Mouse (Mus musculus) bone marrow macrophage, adult 2 months (primary cell): ENCODE measurements around the gene Tcf12. TPM values are rescaled to one million over a fixed set of nuclear protein-coding genes. Genes with fewer than 3 reads are reported as not detected.

Experiments
- H3K27ac ChIP-seq: 2 replicates; pipeline ENCODE4 v1.5.1; 2012; ENCODE audit warnings: low read depth, low read length; ENCODE audit not compliant: insufficient read depth
- H3K4me1 ChIP-seq: 2 replicates; pipeline ENCODE4 v1.6.1; 2012; ENCODE audit warnings: low read length; ENCODE audit not compliant: control insufficient read depth, insufficient read depth
- H3K4me3 ChIP-seq: 2 replicates; pipeline ENCODE4 v1.5.1; 2012; ENCODE audit warnings: mild to moderate bottlenecking, low read length, moderate library complexity; ENCODE audit not compliant: insufficient read depth
- CTCF ChIP-seq: IDR thresholded peaks from 2 replicates; pipeline ENCODE4 v1.5.1; 2012; ENCODE audit warnings: low read depth, mild to moderate bottlenecking, low read length, moderate library complexity
- POLR2A ChIP-seq: IDR thresholded peaks from 2 replicates; pipeline ENCODE4 v1.6.1; 2012; ENCODE audit warnings: mild to moderate bottlenecking, low read depth, low read length, borderline replicate concordance
- polyA plus RNA-seq: library from polyadenylated mRNA; stranded (reverse); fragments of >200 nt; gene quantifications from 2 replicates; pipeline ENCODE4 v1.2.4, GENCODE M21; 2012; ENCODE audit not compliant: missing spikeins, insufficient read depth, insufficient read length

Gene Tcf12
- polyA plus RNA-seq, 1 experiment: 30.8 TPM

- Histone ChIP-seq H3K4me1 (peaks cover 21% of the 10 kb centered on the region), H3K27ac (peak overlapping the region; percentile 36), H3K4me3 (no peak overlapping the region)
- TF ChIP-seq CTCF (no peak; the same call in 1 of the 2 replicates), POLR2A (no peak)
Observed at GRCm38 (mm10) chr9:71959259-71960025, 152.2 kb downstream of the Tcf12 start.

- peak overlapping the region; percentile 95 for H3K27ac ChIP-seq
- TF ChIP-seq CTCF (no peak), POLR2A (no peak)
- H3K4me3 ChIP-seq: no peak overlapping the region
- peaks cover 47% of the 10 kb centered on the region for H3K4me1 ChIP-seq
Observed at GRCm38 (mm10) chr9:71953217-71953616, 158.5 kb downstream of the Tcf12 start.

GRCm38 (mm10) chr9:71952621-71953076, 159.0 kb downstream of the Tcf12 start:
- Histone ChIP-seq H3K4me1 (peaks cover 48% of the 10 kb centered on the region), H3K4me3 (no peak overlapping the region), H3K27ac (peak overlapping the region; percentile 95)
- TF ChIP-seq POLR2A: no peak
- TF ChIP-seq CTCF: no peak

- peak overlapping the region; percentile 95 for H3K27ac ChIP-seq
- TF ChIP-seq CTCF (no peak), POLR2A (no peak)
Observed at GRCm38 (mm10) chr9:71951926-71952325, 159.7 kb downstream of the Tcf12 start.

GRCm38 (mm10) chr9:71951341-71951740, 160.3 kb downstream of the Tcf12 start:
- TF ChIP-seq POLR2A (no peak), CTCF (no peak)
- Histone ChIP-seq H3K27ac (peak overlapping the region; percentile 98), H3K4me3 (no peak overlapping the region), H3K4me1 (peaks cover 43% of the 10 kb centered on the region)

More at GRCm38 (mm10) chr9:71951926-71952325, 159.7 kb downstream of the Tcf12 start:
- Histone ChIP-seq H3K4me3 (no peak overlapping the region), H3K4me1 (peaks cover 48% of the 10 kb centered on the region)

- TF ChIP-seq POLR2A (no peak), CTCF (no peak)
- no peak overlapping the region for H3K4me3 ChIP-seq
- peaks cover 12% of the 10 kb centered on the region for H3K4me1 ChIP-seq
- no peak overlapping the region for H3K27ac ChIP-seq
Observed at GRCm38 (mm10) chr9:71944801-71945200, 166.9 kb downstream of the Tcf12 start.

- TF ChIP-seq CTCF (no peak), POLR2A (no peak)
- Histone ChIP-seq H3K27ac (peak overlapping the region; percentile 67), H3K4me1 (peaks cover 6% of the 10 kb centered on the region)
Observed at GRCm38 (mm10) chr9:71942424-71942823, 169.2 kb downstream of the Tcf12 start.

GRCm38 (mm10) chr9:71940016-71940415, 171.7 kb downstream of the Tcf12 start:
- H3K27ac ChIP-seq: no peak overlapping the region
- peaks cover 8% of the 10 kb centered on the region for H3K4me1 ChIP-seq
- no peak for TF ChIP-seq POLR2A
- no peak for TF ChIP-seq CTCF
- no peak overlapping the region for H3K4me3 ChIP-seq

More at GRCm38 (mm10) chr9:71942424-71942823, 169.2 kb downstream of the Tcf12 start:
- H3K4me3 ChIP-seq: no peak overlapping the region

GRCm38 (mm10) chr9:71936199-71936598, 175.5 kb downstream of the Tcf12 start:
- Histone ChIP-seq H3K4me3 (no peak overlapping the region), H3K4me1 (0 out of 2 replicates have a peak, but pooled peaks cover 4% of the 10 kb centered on the region), H3K27ac (no peak overlapping the region)
- TF ChIP-seq CTCF: no peak
- TF ChIP-seq POLR2A: no peak

GRCm38 (mm10) chr9:71934833-71935232, 176.8 kb downstream of the Tcf12 start:
- Histone ChIP-seq H3K27ac (no peak overlapping the region), H3K4me3 (no peak overlapping the region), H3K4me1 (0 out of 2 replicates have a peak, but pooled peaks cover 4% of the 10 kb centered on the region)
- TF ChIP-seq POLR2A: no peak
- no peak for TF ChIP-seq CTCF
